Mouse (Mus musculus) embryonic facial prominence, embryonic 15.5 days (tissue): Measurements from ENCODE around the gene Ecm1. TPM values are rescaled to one million over a fixed set of nuclear protein-coding genes. Genes with fewer than 3 reads are reported as not detected.

Experiments used
- ATAC-seq: fragments of 200-750 bp; cut with Nextera tagmentation; 2 replicates; pipeline ENCODE4 v1.8.0; 2017; ENCODE audit warnings: low read depth, moderate TSS enrichment; ENCODE audit not compliant: insufficient number of reproducible peaks, low FRiP score, low TSS enrichment
- H3K27ac ChIP-seq: fragments of 300-500 bp; sonication (generic); replicated peaks from 2 replicates; pipeline ENCODE4 v1.5.1; 2015; ENCODE audit warnings: mild to moderate bottlenecking, inconsistent platforms
- H3K27me3 ChIP-seq: fragments of 300-500 bp; sonication (generic); 2 replicates; pipeline ENCODE4 v1.6.1; 2015; ENCODE audit warnings: inconsistent platforms
- H3K36me3 ChIP-seq: fragments of 300-500 bp; sonication (generic); 2 replicates; pipeline ENCODE4 v1.6.1; 2015; ENCODE audit warnings: mild to moderate bottlenecking, inconsistent platforms
- H3K4me1 ChIP-seq: fragments of 300-500 bp; sonication (generic); 2 replicates; pipeline ENCODE4 v1.6.1; 2015; ENCODE audit warnings: inconsistent platforms
- H3K4me2 ChIP-seq: fragments of 300-500 bp; sonication (generic); replicated peaks from 2 replicates; pipeline ENCODE4 v1.6.1; 2015; ENCODE audit warnings: mild to moderate bottlenecking, inconsistent platforms
- H3K4me3 ChIP-seq: fragments of 300-500 bp; sonication (generic); replicated peaks from 2 replicates; pipeline ENCODE4 v1.5.1; 2015; ENCODE audit warnings: mild to moderate bottlenecking, inconsistent platforms
- H3K9ac ChIP-seq: fragments of 300-500 bp; sonication (generic); 2 replicates; pipeline ENCODE4 v1.6.1; 2015; ENCODE audit warnings: inconsistent platforms
- H3K9me3 ChIP-seq: fragments of 300-500 bp; sonication (generic); replicated peaks from 2 replicates; pipeline ENCODE4 v1.6.1; 2016; ENCODE audit warnings: inconsistent platforms
- WGBS: fragments of 180-500 bp; shearing (Covaris S2); methylation state at CpG from one replicate; pipeline ENCODE4 v1.1.7; 2015; 5-methylcytosine and 5-hydroxymethylcytosine counted together
- polyA plus RNA-seq: library from polyadenylated mRNA; unstranded; fragments of >200 nt; fragmentation: Nextera tagmentation; extraction: Ambion mirVana; gene quantifications from 2 replicates; pipeline ENCODE4 v1.2.1, GENCODE M21; 2015

Gene Ecm1
- polyA plus RNA-seq, 1 experiment from 2014 or later = 29.9 TPM

DNA sequence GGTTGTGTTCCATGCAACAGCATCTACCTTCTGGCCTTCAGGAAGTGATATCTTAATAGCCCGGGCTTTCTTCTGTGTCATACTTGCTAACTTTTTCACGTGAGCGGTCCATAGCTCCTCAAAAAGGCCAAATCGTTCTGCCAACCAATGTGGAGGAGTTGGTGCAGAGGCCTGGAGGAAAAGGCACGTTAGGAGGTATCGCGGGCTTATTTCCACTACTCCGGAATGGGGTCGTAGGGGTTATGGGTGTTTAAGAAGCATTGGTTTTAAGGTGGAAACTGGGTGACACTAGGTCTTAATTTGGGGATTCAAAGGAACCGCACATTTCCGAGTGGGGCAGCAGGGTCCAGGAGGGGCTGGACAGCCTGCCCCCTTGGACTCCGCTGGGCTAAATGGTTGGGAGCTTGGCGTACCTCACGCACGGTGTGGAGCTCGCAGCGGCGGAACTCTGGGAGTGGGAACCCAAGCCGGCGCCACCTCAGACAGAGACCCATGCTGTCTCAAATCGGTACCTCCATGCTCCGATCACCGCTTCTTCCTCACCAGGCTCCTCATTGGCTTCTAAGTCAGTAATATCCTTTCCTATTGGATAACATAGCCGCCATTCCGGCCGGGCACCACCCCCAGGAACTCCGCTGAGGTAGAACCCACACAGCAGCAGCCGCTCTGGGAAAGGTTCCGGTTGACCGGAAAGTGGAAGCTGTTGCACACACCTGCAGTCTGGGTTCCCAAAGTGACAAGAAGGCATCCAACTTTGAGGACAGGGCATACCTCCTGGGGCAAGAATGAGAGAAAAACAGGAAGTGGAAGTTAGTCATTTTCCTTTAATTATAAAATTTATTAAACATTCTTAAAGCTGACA, 15.2 kb upstream of the Ecm1 start:
- no peaks in the 10 kb centered on the region for H3K9me3 ChIP-seq
- peaks cover 31% of the 10 kb centered on the region for H3K36me3 ChIP-seq
- H3K27me3 ChIP-seq = no peaks in the 10 kb centered on the region
- under 1% methylated on average over 30 of the region's 30 CpGs for WGBS
- peak overlapping the region; percentile 65 for H3K4me2 ChIP-seq
- peak overlapping the region; percentile 70 for H3K9ac ChIP-seq
- peak overlapping the region; percentile 77 for H3K4me3 ChIP-seq
- peaks cover 6% of the 10 kb centered on the region; the same call in 1 of the 2 replicates for H3K4me1 ChIP-seq
- peak; percentile 98 for ATAC-seq
- H3K27ac ChIP-seq = peak overlapping the region; percentile 76

DNA sequence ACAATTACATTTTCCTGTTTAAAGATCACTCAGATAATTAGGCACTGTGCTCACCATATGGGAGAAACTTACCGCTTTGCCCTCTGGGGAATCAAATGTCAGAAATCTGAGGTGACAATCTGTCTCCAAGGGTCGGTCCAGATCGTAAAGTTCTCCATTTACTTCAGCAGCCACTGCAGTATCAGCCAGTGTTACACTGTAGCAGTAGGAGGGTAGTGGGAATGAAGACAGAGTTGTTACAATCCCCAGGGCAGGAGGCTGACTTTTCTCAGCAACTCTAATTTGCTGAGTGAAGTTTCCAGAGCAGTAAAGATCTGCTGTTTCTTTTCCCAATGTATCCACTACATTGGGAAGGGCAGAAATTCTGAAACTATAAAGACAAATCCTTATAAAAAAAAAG, 13.6 kb upstream of the Ecm1 start:
- peaks cover 6% of the 10 kb centered on the region; the same call in 1 of the 2 replicates for H3K4me1 ChIP-seq
- no peaks in the 10 kb centered on the region for H3K27me3 ChIP-seq
- H3K27ac ChIP-seq = no peak overlapping the region
- no peak overlapping the region for H3K4me3 ChIP-seq
- no peak overlapping the region for H3K4me2 ChIP-seq
- no peak overlapping the region for H3K9ac ChIP-seq
- 76% methylated on average over 3 of the region's 3 CpGs for WGBS
- no peaks in the 10 kb centered on the region for H3K9me3 ChIP-seq
- H3K36me3 ChIP-seq = peaks cover 48% of the 10 kb centered on the region
- no peak for ATAC-seq

- H3K27ac ChIP-seq = 0 out of 2 replicates have a peak overlapping the region, but pooled peaks have one; percentile 1
- H3K4me3 ChIP-seq = no peak overlapping the region
- no peaks in the 10 kb centered on the region for H3K27me3 ChIP-seq
- no peak overlapping the region for H3K4me2 ChIP-seq
- 79% methylated on average over 8 of the region's 8 CpGs for WGBS
- no peak for ATAC-seq
- no peak overlapping the region for H3K9ac ChIP-seq
- H3K4me1 ChIP-seq = peaks cover 7% of the 10 kb centered on the region
- peaks cover 57% of the 10 kb centered on the region for H3K36me3 ChIP-seq
- H3K9me3 ChIP-seq = no peaks in the 10 kb centered on the region
These were observed 1.0 kb upstream of the Ecm1 start for GRCm38 (mm10) chr3:95740406-95740805.

DNA sequence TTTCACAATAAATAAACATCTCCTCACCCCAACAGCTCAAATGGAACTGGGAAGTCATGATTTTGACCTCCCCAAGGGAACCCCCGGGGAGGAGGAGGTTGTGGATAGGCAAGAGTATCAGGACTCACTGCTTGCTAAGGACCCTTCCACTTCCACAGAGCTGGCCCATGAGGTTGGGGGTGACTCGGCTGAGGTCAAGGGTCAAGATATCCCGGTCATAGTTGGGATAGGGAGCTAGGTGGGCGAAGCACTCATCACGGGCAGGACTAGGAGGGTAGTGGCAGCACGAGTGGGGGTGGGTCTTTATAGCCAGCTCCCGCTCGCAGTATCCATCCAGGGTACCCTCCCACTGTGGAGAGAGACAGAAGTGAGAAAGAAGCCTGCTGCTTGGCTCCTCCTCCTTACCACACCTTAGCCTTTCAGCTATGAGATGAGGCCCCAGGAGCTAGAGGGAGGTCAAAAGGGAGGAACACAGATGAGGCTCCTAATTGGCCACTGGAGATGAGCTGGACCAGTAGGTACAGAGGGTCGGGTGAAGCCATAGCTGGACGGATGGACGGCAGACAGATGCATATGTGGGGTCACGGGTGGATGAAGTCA, 4.2 kb downstream of the Ecm1 start:
- 88% methylated on average over 12 of the region's 12 CpGs for WGBS

DNA sequence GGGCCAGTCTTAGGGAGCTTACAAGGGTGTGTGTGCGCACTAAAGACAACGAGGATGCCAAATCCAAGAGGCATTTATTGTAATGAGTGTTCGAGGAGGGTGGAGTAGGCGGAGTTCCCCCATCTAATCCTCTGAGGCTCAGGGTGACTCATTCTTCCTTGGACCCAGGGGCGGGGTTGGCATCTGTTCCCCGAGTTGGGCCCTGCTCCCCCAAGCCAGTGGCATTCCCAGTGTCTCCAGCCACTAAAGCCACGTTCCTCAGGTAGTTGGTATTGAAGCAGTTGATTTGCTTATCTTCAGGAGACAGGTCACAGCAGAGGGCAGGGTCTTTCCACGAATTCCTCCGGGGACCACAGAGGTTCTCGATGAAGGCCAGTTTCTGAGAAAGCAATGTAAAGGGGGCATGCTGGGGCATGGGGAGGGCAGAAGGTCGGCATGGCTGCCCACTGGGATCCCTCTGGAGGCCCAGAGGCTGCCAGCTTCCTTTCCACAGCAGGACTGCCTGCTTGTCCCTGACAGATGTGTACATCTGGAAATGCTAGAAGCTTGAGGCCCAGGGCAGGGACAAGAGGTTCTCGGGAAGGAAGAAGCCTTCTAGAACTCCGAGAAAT, 5.2 kb downstream of the Ecm1 start:
- H3K9ac ChIP-seq = no peak overlapping the region
- H3K36me3 ChIP-seq = no peaks in the 10 kb centered on the region
- H3K9me3 ChIP-seq = no peaks in the 10 kb centered on the region
- no peak overlapping the region for H3K4me2 ChIP-seq
- H3K27me3 ChIP-seq = no peaks in the 10 kb centered on the region
- 52% methylated on average over 13 of the region's 13 CpGs for WGBS
- peak overlapping the region; percentile 39; the same call in 1 of the 2 replicates for H3K27ac ChIP-seq
- no peak for ATAC-seq
- H3K4me3 ChIP-seq = no peak overlapping the region
- peaks cover 16% of the 10 kb centered on the region for H3K4me1 ChIP-seq

More for the DNA sequence above, 4.2 kb downstream of the Ecm1 start:
- no peak for ATAC-seq
- Histone ChIP-seq H3K4me1 (peaks cover 22% of the 10 kb centered on the region), H3K27me3 (no peaks in the 10 kb centered on the region), H3K36me3 (peaks cover 8% of the 10 kb centered on the region), H3K4me2 (no peak overlapping the region), H3K9me3 (no peaks in the 10 kb centered on the region), H3K27ac (no peak overlapping the region), H3K9ac (no peak overlapping the region), H3K4me3 (no peak overlapping the region)

- no peak for ATAC-seq
- no peak overlapping the region for H3K9ac ChIP-seq
- H3K4me2 ChIP-seq = no peak overlapping the region
- no peaks in the 10 kb centered on the region for H3K27me3 ChIP-seq
- H3K9me3 ChIP-seq = no peaks in the 10 kb centered on the region
- H3K36me3 ChIP-seq = no peaks in the 10 kb centered on the region
- H3K4me3 ChIP-seq = no peak overlapping the region
- WGBS = 83% methylated on average over 11 of the region's 11 CpGs
- no peak overlapping the region; the same call in 1 of the 2 replicates for H3K27ac ChIP-seq
- peaks cover 15% of the 10 kb centered on the region for H3K4me1 ChIP-seq
These were observed 6.4 kb downstream of the Ecm1 start for GRCm38 (mm10) chr3:95732744-95733521.

DNA sequence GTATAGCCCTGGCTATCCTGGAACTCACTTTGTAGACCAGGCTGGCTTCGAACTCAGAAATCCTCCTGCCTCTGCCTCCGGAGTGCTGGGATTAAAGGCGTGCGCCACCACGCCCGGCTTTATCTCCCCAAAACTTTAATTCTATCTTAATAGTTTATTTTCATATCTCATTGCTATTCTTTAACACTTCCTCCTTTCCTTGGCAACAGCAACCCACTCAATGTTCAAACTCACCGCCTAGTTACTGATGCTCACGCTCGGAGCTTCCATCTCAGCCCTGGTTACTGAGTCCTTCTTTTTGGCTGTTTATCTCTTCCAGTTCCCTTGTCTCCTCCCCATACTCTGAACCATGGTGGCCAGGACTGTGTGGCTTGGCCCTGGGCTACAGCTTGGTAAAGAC, 7.1 kb downstream of the Ecm1 start:
- H3K4me1 ChIP-seq = peaks cover 15% of the 10 kb centered on the region
- no peak overlapping the region for H3K4me2 ChIP-seq
- no peaks in the 10 kb centered on the region for H3K27me3 ChIP-seq
- no peak overlapping the region for H3K4me3 ChIP-seq
- H3K9me3 ChIP-seq = no peaks in the 10 kb centered on the region
- H3K9ac ChIP-seq = no peak overlapping the region
- 98% methylated on average over 9 of the region's 9 CpGs for WGBS
- ATAC-seq = no peak
- H3K27ac ChIP-seq = no peak overlapping the region
- no peaks in the 10 kb centered on the region for H3K36me3 ChIP-seq

- H3K9me3 ChIP-seq = no peaks in the 10 kb centered on the region
- no peak for ATAC-seq
- no peak overlapping the region for H3K27ac ChIP-seq
- 68% methylated on average over 4 of the region's 4 CpGs for WGBS
- no peak overlapping the region for H3K9ac ChIP-seq
- no peak overlapping the region for H3K4me2 ChIP-seq
- peaks cover 15% of the 10 kb centered on the region for H3K4me1 ChIP-seq
- H3K27me3 ChIP-seq = no peaks in the 10 kb centered on the region
- no peaks in the 10 kb centered on the region for H3K36me3 ChIP-seq
- H3K4me3 ChIP-seq = no peak overlapping the region
These were observed 7.6 kb downstream of the Ecm1 start for GRCm38 (mm10) chr3:95731802-95732201.

DNA sequence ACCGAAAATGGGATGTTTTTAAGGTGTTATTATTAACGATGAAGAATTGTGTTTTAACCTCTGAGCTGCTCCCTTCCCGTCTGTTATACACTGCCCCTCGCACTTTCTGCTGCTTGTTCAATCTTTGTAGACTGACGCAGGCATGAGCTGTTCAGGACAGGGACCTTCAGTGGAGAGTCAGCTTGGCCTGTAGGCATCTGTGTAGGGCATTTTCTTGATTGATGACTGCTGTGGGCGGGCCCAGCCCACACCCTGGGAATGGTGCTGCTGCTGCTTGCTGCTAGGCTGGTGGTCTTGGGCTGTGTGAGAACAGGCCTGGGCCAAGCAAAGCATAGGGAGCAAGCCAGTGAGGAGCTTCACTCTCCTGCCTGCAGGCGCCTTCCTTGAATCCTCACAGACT, 8.9 kb downstream of the Ecm1 start:
- Histone ChIP-seq H3K36me3 (no peaks in the 10 kb centered on the region), H3K27ac (no peak overlapping the region)
- WGBS = 85% methylated on average over 7 of the region's 7 CpGs

GRCm38 (mm10) chr3:95728906-95729305, 10.5 kb downstream of the Ecm1 start:
- H3K27ac ChIP-seq = no peak overlapping the region
- no peaks in the 10 kb centered on the region for H3K27me3 ChIP-seq
- no peak overlapping the region for H3K9ac ChIP-seq
- no peaks in the 10 kb centered on the region for H3K36me3 ChIP-seq
- H3K4me3 ChIP-seq = no peak overlapping the region
- H3K4me2 ChIP-seq = no peak overlapping the region
- ATAC-seq = no peak
- H3K9me3 ChIP-seq = no peaks in the 10 kb centered on the region
- H3K4me1 ChIP-seq = peaks cover 4% of the 10 kb centered on the region; the same call in 1 of the 2 replicates
- WGBS = 65% methylated on average over 2 of the region's 2 CpGs

More for the DNA sequence above, 8.9 kb downstream of the Ecm1 start:
- Histone ChIP-seq H3K27me3 (no peaks in the 10 kb centered on the region), H3K4me1 (peaks cover 15% of the 10 kb centered on the region), H3K9me3 (no peaks in the 10 kb centered on the region), H3K4me3 (no peak overlapping the region), H3K4me2 (no peak overlapping the region), H3K9ac (no peak overlapping the region)
- ATAC-seq = no peak
